Mouse (Mus musculus) spleen, postnatal 14 days (tissue): Measurements from ENCODE around the gene Tmem256.

Experiments
- DNase-seq, 2 experiments: peaks; one replicate each; pipeline ENCODE4 v3.0.0; 2021 to 2022; ENCODE audit warnings: low spot score in 2 of 2

Gene Tmem256

DNA sequence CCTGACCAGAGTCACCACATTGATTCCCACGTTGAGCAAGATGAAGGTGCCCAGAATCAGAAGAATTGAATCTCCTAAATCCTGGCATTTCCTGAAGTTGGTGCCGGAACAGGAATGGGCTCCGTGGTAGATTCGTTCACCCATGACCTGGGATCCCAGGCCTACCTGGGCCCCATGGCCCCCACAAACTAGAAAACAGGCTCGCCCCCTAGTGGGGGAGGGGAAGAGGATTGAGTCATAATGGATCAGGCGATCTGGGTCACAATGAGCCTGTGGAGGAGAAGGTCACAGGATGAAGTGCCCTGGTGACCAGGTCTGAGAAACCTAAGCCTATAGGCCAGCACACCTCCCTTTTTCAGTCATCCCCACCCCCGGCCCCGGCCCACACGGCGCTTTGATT is 23.2 kb upstream of the Tmem256 start, which contains the start of gene Gm39566:
Gene Gm39566, minus strand, starts transcription at position 144 of the 400 bp plus-strand sequence.
- no peak for DNase-seq

DNA sequence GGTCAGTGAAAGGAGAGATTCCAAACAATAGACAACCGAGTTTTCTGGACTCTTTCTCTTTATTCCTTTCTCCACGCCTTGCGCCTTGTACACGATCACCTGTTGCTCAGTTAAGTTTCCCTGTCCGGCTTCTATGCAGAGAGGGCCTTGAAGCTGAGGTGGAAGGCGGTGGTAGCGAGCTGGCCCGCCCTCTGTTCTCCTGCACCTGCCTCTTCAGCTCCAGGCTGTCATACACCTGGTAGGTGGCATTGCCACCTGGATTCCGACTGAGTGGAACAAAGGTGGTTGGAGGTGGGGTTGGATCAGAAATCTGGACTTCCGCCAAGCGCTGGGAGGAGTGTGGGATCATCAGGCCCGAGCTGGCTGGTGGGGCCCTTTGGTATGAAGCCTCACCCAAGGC is 21.8 kb upstream of the Tmem256 start:
- no peak for DNase-seq

DNA sequence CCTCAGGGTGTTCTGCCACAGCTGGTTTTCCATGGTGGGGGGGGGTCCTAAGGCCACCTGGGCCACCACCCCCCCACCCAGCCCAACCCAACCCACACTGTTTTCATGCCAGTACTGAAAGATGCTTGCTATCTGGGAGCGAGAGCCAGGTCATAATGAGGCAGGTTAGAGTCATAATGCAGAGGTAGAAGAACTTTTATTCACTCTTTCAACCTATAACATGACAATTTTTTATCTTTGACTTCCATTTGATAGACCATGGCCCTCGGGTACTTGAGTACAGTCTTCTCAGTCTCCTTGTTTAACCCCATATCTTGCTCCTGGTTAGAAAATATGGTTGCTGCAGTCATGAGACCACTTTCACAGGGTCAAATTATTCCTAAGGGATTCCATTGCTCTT is 19.9 kb upstream of the Tmem256 start, which contains the start of gene Spem2:
Gene Spem2, minus strand, starts transcription at position 101 of the 400 bp plus-strand sequence.
- DNase-seq: no peak

DNA sequence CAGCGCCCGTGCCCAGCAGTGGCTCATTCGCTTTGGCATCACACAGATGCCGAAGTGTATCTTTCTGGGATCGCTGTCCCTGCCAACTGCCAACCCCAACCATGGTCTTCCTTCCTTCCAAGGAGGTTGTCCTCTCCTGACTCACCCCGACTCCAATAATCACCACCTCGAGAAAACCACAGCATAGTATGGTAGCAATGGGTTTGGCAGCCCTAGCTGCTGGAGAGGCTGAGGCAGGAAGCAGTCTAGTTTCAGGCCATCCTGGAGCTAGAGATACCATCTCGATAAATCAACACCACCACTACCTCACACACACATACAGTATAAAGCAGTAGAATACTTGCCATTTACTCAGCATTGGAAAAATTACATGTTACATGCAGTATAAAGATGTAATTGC is 19.4 kb upstream of the Tmem256 start:
- no peak for DNase-seq

DNA sequence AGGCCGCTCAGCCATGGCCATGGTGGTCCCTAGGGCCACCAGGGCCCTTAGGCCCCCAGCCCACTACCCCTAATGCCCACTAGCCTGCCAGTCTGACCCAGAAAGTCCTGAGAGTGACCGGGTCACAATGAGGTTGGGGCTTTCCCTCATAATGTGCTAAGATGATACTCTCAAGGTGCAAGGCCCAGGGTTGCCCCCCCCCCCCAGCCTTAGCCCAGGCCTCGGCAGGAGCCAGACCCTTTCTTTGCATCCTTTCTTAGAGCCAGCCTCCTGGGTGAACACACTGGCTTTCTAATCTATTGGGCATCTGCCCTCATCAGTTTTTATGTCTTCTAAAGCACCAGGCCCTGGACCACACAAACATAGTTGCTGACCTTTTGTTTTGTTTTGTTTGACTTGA is 16.2 kb upstream of the Tmem256 start, which contains the start of gene Spem1:
Gene Spem1, minus strand, starts transcription at position 101 of the 400 bp plus-strand sequence.
- no peak for DNase-seq

DNA sequence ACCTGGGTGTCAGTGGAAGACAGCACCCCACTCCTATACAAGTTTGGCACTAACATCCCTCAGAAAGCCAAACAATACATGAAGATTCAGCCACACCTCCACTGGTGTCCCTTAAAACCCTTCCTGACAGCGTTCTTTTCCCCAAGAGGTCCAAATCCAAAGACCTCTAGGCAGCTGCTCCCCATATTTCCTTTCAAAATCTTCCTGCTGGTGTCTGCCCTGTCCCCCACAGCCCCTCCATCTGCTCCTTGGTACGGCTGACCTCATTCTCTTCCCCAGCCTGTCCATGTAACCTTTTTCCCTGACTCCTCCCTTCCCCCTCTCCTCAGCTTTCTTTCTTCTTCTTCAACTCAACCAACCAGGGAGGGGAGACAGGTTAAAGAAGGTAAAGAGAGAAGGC is 14.9 kb upstream of the Tmem256 start:
- DNase-seq: no peak

DNA sequence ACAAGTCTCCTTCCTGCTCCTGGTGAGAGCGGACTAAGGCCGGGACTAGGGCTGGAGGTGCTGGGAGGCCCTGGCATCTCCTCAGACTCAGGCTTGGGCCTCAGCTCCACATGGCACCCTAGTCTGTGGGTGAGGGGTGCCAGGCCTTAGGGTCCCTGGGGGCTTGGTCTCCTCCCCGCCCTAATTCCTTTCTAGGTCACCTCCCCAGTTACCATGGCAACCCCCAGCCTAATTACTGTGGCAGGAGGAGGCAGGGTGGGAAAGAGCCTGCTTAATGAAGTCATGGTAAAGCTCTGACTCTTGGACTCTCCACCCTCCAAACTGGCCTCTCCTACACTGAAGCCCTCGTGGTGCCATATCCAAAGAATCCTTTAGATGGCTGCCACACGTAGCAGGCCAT is 9.5 kb upstream of the Tmem256 start:
- DNase-seq: no peak

DNA sequence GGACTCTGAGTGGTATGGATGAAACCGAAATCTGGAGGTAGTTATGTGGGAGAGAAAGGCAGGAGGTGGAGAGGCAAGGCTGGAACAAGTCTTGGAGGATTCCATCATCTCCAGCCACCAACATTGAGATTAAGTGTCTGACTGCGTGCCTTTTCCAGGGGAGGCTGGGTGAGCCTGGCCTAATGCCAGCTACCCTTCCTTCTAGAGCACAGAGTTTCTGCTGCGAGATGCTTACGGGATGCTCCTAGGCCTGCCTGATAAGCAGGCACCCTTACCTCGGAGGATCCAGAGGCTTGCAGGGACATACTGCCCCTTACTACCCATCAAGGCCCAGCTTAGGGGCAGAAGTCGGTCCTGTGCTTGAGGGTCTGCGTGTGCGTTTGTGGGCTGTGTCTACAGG is 4.8 kb upstream of the Tmem256 start:
- no peak for DNase-seq

DNA sequence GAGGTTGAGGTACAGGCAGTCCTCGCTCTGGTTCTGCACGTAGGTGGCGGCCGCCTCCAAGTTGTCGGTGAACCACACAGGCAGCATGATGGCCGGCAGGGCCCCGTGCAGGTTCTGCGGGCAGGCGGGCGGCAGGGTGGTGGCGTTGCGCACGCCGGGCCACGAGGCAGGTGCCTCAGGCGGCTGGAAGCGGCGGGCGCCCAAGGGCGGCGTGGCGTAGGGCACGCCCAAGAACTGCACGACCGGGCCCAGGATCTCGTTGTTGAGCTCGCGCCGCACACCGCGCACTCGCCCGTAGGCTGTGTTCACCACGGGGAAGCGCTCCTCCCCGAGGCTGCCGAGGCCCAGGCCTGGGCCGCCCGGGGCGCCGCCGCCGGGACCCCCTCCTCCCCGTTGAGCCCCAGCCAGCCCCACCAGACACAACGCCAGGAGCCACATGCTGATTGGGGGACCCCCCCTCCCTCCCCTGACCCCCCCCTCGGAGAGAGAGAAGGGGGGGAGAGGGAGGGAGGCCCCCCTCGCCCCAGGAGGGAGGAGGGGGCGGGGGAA is 4.2 kb upstream of the Tmem256 start:
- peak; percentile 42 to 54 for DNase-seq

DNA sequence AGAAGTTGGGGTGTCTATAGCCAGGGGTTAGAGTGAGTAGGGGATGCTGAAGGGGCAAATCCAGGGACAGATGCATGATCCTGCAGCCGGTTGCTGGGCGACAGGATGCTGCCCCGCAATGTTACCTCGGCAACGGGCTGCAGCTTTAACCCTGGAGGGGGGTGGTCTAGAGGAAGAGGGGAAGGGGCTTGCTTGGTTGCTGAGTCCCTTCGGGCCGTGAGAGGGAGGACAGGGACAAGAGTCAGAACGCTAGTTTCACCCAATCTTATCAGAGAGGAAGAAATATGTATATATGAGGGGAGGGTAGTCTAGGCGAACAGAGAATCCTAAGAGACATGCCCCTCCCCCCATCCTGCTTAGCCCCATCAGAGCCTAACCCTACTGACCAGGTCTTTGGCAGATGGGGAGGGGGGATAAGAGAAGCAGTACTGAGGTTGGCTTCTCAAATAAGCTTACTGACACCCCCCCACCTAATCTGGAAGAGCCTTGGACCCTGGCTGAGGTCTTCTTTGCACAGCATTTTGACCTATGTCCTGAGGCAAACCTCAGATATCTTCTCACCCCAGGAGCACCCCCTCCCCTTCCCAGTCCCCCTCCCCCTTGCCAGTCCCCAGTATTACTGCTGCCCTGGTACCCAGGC is 2.9 kb upstream of the Tmem256 start:
- DNase-seq: no peak

DNA sequence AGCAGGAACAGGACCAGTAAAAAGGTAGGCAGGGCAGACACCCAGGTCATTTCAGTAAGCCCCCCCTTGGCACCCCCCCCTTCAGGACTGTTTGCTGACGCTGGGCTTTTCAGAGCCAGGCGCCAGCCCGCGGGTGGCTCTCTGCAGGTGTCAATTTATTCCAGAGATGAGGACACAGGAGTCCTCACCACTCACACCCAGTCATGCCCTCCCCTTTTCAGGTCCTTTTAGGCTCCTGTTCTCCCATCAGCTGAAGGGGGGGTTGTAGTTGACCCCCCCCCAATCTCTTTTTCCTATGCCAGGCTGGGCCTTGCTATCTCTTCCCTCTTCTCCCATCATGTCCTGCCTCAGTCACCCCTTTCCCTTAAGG is 2.4 kb upstream of the Tmem256 start:
- DNase-seq: no peak

DNA sequence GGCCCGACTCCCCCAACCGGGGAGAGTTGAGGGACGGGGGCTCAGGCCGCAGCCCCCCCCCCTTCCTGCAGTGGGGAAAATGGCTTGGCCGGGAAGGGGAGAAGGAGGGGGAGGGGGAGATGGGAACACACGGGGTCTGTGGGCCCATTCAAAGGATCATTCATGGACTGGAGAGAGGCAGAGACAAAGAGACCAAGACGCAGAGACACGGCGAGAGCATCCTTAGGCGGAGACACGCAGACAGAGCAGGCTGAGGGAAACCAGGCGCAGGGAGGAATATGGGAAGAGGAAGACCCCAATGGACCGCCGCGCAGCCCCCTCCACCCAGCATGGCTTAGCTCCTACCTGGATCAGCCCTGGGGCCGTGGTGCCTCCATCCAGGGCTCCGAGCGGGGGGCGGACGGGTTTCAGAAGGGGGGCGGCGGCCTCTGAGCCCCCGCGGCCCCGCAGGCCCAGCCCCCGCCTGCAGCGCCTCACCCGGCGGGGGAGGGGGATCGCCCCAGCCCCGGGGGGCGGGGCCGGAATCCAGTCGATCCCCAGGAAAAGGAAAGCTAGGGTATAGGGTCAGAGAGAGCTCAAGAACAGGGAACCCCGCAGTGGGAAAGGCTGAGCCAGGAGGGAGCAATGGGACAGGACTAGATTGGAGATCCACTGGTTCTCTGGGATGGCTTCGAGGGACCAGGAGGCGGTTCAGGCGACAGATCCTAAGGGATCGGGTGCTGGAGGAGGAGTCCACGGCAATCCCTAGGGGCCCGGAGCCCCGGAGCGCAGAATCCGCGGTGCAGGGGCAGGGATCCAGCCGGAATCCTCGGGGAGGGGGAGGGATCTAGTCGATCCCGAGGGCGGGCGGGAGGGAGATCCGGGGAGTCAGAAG is 1.4 kb upstream of the Tmem256 start:
- DNase-seq: no peak

DNA sequence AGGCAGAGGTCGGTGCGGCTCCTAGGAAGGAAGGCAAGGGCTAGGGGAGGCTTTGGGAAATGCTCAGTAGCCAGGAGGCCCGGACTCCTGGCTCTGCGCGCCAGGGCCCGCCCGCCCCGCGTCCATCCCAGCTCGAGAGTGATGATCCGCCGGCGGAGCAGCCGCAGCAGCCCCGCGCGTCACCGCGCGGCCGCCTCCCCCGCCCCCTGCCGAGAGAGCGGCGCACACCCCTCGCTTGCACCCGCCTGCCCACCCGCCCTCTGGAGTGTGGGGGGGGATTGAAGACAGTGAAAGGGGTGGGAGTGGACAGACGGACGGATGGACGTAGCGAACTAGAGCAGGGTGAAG is 736 bp upstream of the Tmem256 start, which contains the start of gene Nlgn2:
Gene Nlgn2, minus strand, starts transcription at position 181 of the 348 bp plus-strand sequence.
- DNase-seq: no peak

DNA sequence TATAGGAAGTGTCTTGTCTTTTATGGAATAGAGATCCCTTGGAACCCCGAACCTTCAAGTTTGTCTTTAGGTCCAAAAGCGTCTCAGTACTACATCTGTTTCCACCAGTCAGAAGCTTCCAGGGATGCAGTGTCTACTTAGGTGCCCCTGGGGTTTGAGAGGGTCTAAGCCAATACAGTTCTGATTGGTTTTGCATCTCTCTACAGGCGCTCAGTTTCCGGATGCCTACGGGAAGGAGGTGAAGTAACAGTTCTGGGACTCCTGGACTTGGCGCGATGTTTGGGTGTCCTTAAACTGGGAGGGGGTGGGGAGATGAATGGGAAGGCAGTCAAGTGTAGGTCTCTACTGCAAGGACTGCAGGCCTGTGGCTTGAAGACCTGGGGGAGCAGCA is 395 bp downstream of the Tmem256 start:
- no peak for DNase-seq

DNA sequence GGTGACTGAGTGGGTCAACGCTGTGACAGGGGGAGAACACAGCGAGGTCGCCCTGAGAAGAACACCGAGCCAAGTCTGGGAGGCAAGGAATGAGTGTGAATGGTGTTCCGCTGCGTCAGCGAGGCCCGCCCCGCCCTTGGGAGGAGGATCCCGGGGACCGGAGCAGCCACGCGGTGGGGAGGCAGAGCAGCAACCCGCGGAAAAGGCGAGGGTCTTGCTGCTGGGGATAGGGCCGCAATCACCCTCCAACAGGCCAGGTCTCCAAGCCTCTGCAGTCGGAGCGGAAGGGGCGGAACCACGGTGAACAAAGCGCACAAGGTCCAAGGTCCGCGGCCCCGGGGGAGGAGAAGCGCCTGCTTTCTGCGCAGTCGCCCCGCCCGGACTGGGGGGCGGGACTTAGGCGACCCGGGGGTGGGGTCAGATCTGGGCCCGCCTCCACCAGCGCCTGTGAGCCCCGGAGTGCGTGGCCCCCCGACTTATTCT is 7.9 kb downstream of the Tmem256 start, which contains the start of gene Plscr3:
Gene Plscr3, plus strand, starts transcription at position 179 of the 483 bp plus-strand sequence.
- peak; percentile 89 to 91 for DNase-seq

DNA sequence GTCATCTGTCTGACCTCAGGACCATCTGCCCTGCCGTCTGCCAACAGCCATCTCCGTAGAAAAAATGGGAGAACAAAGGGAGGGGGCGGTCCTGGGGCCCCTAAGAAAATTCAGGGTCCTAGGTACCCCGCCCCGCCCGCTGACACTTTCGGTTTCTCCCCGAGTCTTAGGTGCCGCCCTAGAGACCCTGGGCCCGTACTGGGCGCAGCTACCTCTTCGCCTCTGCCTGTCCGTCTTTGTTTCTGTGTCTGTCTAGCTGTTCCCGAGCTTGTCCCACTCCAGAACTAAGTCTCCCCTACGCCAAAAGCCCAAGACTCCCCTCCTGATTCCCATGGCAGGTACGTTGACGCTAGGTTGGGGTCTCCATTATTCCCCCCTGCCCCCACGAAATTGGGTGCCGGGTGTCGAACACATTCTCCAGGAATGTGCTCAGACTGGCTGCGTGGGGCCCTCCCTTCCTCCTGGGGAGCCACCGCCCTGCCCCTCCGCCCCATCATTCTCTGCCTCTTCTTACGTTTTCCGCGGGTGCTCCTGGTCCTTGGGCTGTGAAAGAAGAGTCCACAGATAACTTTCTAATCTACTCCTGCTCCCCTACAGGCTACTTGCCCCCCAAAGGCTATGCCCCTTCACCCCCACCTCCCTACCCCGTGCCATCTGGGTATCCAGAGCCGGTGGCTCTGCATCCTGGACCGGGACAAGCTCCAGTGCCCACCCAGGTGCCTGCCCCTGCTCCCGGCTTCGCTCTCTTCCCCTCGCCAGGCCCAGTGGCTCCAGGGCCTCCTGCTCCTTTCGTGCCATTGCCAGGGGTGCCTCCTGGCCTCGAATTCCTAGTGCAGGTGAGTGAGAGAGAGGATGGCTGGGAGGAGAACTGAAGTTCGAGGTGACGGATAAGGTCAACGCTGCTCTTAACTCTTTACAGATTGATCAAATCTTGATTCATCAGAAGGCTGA is 8.7 kb downstream of the Tmem256 start:
- no peak for DNase-seq

DNA sequence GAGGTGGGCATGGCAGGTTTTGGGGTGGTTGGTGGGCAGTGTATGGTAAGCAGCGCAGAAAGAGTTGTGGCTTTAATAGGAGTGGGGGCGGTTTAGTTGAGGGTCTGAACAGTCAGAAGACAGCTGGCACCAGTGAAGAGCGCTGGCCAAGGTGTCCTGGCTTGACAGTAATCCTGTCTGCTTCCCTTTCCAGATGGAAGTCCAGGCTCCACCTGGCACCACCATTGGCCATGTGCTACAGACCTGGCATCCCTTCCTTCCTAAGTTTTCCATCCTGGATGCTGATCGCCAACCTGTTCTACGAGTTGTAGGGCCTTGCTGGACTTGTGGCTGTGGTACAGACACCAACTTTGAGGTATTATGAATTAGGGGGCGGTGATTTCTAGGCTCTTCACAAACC is 9.7 kb downstream of the Tmem256 start:
- no peak for DNase-seq

DNA sequence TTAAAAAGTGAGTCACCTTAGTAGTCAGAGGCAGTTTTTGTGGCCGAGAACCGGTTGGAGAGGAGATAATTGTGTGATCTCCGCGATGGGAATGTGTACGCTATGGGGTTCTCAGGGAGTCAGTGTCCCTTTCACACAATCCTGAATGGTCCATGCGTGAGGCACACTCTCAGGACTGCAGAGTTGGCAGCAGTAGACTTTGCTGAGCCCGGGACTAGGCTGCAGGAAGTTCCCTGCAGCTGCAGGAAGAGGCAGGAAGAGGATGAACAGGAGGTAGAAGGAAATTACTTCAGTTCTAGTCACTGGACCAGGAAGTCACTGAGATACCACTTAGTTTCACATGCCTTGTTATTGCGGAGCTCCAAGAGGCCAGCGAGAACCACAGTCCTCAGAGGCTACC is 10.8 kb downstream of the Tmem256 start:
- no peak for DNase-seq

DNA sequence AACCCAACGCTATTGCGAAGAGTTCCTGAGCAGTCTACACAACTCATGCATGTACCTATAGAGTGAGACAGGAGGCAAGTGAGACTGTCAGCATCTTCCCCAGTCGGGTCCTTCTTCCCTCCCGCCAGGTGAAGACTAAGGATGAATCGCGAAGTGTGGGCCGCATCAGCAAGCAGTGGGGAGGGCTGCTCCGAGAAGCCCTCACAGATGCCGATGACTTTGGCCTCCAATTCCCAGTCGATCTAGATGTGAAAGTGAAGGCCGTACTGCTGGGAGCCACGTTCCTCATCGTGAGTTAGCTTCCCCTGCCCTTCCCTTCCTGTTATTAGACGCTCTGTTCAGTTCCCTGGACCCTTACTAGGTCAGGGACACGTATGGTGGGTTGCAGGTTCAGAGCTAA is 11.6 kb downstream of the Tmem256 start:
- no peak for DNase-seq

DNA sequence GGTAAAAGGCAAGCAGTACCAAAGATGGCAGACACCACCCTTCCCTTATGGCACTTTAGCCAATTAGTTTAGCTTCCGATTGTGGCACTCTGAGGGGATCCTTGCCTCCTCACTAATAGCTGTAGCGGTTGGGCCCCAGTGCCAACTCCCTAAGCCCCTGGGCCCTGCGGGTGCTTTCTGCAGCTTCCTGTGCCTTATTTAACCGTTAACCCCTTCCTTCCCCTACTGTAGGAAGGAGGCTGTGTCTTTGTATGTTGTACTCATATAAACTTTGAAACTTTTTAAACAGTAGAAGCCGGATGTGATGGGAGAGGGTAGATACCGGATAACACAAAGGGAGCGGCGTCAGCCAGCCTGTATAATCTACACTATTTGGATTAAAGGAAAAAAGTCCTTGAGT is 12.4 kb downstream of the Tmem256 start:
- no peak for DNase-seq

DNA sequence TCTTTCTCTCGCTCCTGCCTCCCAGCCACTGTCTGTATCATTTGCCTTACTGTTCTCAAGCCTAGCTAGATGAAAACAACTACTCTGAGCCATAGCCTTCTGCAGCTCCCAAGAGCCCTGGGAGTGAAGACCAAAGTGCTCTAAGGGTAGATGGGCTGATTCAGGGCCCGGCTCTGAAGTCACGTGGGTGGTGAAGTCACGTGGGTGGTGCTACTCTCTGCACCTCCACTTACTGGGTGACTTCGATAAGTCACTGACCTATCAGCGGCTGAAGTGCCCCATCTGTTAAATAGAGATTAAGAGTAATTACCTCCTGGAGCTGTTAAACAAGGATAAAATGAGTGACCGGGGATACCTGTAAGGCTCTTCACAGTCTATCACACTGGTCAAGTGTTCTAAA is 15.7 kb downstream of the Tmem256 start:
- DNase-seq: peak; percentile 69 to 74
